Mouse (Mus musculus) splenic B cell, adult 2 months (primary cell): ENCODE results near the gene Dtx2.

Source experiments
- DNase-seq: peaks from one replicate; pipeline ENCODE4 v3.0.0-alpha.2; 2011; ENCODE audit warnings: low read depth, low spot score
- H3K27me3 ChIP-seq: 2 replicates; pipeline ENCODE4 v1.6.1; 2012; ENCODE audit warnings: mild to moderate bottlenecking, low read length, moderate library complexity, mixed read lengths; ENCODE audit not compliant: control insufficient read depth, poor library complexity, insufficient read depth, severe bottlenecking
- H3K36me3 ChIP-seq: 2 replicates; pipeline ENCODE4 v1.6.1; 2012; ENCODE audit warnings: mild to moderate bottlenecking, low read length, moderate library complexity, mixed read lengths; ENCODE audit not compliant: control insufficient read depth, poor library complexity, insufficient read depth, severe bottlenecking

The Dtx2 gene

DNA sequence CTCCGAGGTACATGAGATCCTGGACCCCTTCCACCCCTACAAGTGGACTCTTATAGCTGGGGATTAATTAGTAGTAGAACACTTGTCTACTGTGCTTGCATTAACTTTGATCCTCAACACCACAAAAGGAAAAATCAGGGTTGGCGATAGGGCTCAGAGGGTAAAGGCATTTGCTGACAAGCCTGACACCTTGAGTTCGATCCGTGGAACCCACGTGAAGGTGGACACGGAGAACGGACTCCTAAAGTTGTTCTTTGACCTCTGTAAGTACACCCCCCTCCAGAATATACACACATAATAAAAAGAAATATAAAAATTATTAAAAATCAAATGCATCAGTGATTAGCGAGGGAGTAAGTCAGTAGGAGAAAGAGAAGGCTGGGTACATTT, 270 bp upstream of the Dtx2 start:
- no peak for DNase-seq
- Histone ChIP-seq H3K36me3 (peaks cover 7% of the 10 kb centered on the region), H3K27me3 (no peaks in the 10 kb centered on the region)

GRCm38 (mm10) chr5:135996162-135996561, 1.6 kb downstream of the Dtx2 start:
- no peaks in the 10 kb centered on the region for H3K27me3 ChIP-seq
- no peak for DNase-seq
- H3K36me3 ChIP-seq = peaks cover 7% of the 10 kb centered on the region

DNA sequence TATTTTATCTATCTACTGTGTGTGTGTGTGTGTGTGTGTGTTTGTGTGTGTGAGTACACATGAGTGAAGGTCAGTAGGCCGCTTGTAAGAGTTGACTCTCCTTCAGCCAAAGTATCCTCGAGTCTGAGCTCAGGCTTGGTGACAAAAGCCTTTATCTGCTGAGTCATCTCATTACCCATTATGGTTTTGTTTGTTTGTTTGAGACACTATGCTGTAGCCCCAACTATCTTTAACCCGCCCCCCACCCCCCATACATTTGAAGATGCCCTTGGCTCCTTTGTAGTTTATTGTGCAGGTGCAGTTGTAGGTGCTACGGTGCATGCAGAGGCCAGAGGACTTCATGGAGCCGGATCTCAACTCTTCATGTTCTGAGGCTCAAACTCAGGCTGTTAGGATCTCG, 6.6 kb downstream of the Dtx2 start:
- no peak for DNase-seq
- Histone ChIP-seq H3K27me3 (no peaks in the 10 kb centered on the region), H3K36me3 (peaks cover 7% of the 10 kb centered on the region)

GRCm38 (mm10) chr5:136002325-136002724, 7.7 kb downstream of the Dtx2 start:
- Histone ChIP-seq H3K27me3 (no peaks in the 10 kb centered on the region), H3K36me3 (peaks cover 3% of the 10 kb centered on the region)
- DNase-seq = no peak

GRCm38 (mm10) chr5:136002751-136003151, 8.2 kb downstream of the Dtx2 start:
- Histone ChIP-seq H3K36me3 (peaks cover 3% of the 10 kb centered on the region), H3K27me3 (no peaks in the 10 kb centered on the region)
- DNase-seq = no peak

DNA sequence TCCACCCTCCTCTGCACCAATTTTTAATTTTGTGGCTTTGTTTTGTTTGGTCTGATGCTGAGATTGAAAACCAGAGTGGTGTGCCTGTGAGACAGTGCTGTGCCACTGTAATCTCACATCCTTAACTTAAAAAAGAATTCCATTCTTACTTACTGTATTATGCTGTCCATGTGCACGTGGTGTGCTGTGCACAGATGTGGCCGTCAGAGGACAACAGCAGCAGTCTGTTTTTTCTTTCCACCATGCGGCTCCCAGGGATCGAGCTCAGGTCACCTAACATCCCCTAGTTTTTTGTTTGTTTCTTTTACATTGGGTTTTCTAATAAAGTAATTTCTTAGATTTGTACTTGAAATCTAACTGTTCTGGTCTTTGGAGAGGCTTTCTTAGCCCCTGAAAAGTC, 9.9 kb downstream of the Dtx2 start:
- Histone ChIP-seq H3K36me3 (no peaks in the 10 kb centered on the region), H3K27me3 (no peaks in the 10 kb centered on the region)
- DNase-seq = no peak

DNA sequence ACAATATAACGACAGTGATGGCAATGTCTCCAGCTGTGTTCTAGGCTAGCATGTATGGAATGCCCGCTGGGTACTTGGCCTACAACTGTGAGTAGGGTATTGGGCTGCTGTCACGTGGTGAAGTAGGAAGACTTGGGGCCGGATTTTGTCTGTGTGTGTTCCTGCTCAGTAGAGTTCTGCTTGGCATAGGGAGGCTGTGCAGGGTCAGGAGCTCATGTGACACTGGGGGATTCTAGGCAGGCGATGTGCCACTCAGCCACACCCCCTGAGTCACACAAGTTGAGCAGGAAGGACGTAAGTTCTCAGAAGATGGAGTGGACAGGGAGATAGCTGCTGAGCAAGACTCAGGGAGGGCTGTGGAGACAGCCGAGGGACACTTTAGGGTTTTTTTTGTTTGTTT, 13.1 kb downstream of the Dtx2 start:
- peaks cover 2% of the 10 kb centered on the region for H3K36me3 ChIP-seq
- no peaks in the 10 kb centered on the region for H3K27me3 ChIP-seq
- DNase-seq = no peak

GRCm38 (mm10) chr5:136014877-136015276, 20.3 kb downstream of the Dtx2 start:
- peaks cover 5% of the 10 kb centered on the region for H3K36me3 ChIP-seq
- no peak for DNase-seq
- H3K27me3 ChIP-seq = no peaks in the 10 kb centered on the region

GRCm38 (mm10) chr5:136015586-136015985, 21.0 kb downstream of the Dtx2 start:
- no peaks in the 10 kb centered on the region for H3K27me3 ChIP-seq
- no peak for DNase-seq
- H3K36me3 ChIP-seq = peaks cover 5% of the 10 kb centered on the region

DNA sequence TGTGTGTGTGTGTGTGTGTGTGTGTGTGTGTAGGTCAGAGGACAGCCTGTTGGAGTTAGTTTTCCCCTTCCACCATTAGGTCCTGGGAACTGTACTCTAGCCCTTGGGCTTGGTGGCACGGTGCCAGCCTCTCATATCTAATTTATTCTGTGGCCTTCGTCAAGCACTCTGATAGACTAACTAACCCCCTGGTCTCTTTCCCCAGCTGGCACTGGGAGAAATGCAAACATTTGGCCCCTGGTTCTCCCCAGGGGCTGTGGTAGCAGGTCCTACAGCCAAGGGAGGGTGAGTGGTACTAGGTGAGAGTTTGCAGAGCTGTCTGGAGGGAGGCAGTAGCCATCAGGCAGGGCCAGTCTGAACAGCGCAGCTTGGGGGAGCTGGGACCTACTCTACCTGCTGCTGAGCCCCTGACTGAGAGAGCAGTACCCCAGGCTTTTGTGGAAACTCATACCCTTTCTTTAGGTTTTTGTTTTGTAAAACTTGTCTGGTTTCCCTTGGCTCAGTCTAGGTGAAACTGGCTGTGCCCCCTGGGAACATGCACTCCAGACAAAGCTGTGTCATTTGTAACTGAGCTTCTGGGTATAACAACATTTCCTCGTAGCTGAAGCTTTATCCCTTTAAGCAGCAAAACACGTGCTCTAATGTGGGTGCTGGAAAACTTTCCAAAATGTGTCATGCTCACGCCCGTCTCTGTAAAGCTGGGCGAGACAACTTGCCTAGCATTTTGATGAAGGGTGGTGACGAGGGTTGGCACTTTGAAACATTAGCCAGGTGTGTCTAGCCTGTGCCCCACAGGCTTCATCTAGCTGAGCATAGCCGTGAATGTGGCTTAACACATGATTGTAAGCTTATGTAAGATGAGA, 21.6 kb downstream of the Dtx2 start:
- Histone ChIP-seq H3K27me3 (no peaks in the 10 kb centered on the region), H3K36me3 (peaks cover 5% of the 10 kb centered on the region)
- DNase-seq = no peak

GRCm38 (mm10) chr5:136017262-136017661, 22.7 kb downstream of the Dtx2 start:
- Histone ChIP-seq H3K36me3 (peaks cover 3% of the 10 kb centered on the region; the same call in 1 of the 2 replicates), H3K27me3 (no peaks in the 10 kb centered on the region)
- DNase-seq = no peak

DNA sequence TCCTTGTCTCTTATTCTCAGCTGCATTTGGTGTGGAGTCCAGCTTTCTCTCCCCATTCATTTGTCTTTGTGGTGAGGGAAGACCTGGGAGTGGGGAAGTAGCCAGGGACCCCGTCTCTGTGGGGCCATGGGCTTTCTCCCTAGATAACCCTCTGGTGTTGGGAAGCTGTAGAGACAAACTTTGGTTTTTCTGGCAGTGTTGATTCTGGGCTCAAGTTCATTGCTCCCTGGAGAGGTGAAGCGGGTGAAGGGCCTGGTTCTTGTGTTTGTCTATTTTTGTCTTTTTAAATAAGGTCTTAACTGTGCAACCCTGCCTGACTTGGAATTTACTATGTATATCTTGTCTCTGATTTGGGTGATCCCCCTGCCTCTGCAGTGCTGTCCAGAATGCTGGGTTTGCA, 24.1 kb downstream of the Dtx2 start:
- DNase-seq = no peak
- H3K36me3 ChIP-seq = peaks cover 3% of the 10 kb centered on the region; the same call in 1 of the 2 replicates

GRCm38 (mm10) chr5:136019907-136020306, 25.3 kb downstream of the Dtx2 start:
- Histone ChIP-seq H3K27me3 (no peaks in the 10 kb centered on the region), H3K36me3 (peaks cover 3% of the 10 kb centered on the region; the same call in 1 of the 2 replicates)
- DNase-seq = no peak

More for the DNA sequence above, 24.1 kb downstream of the Dtx2 start:
- no peaks in the 10 kb centered on the region for H3K27me3 ChIP-seq

DNA sequence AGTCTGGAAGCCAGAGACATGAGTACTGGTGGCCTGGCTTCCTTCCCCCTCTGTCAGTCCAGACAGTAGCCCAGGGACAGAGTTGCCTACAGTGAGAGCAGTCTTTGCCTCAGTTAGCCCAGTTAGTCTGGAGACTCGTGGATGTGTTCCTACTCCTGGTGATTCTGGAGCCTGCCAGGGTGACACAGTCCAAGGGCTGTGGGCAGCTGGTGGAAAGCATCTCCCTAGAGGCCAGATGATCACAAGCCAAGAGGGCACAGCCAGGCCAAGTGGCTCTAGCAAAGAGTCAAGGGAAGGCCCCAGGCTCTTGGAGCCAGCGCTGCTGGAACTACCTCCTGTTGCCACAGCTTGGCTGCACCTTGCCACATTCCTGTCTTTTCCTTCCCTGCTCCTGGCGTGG, 31.1 kb downstream of the Dtx2 start:
- Histone ChIP-seq H3K27me3 (no peaks in the 10 kb centered on the region), H3K36me3 (peaks cover 4% of the 10 kb centered on the region)
- DNase-seq = no peak

DNA sequence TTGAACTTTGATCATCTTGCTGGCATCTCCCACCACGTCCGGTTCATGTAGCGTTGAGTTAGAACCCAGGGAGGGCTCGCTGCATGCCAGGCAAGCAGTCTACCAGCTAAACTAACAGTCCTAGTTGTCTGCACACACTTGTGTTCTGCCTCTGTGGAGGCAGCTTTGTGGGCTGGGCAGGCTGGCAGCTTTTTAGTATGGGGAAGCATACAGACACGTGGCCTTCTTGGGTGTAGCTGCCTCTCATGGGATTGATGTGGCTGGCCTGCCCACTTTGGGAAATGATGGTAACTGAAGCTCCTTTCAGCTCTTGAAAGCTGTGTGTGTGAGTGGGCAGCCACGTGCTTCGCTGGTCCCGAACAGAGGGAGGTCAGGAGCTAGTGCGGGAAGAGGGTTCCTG, 32.3 kb downstream of the Dtx2 start:
- no peaks in the 10 kb centered on the region for H3K27me3 ChIP-seq
- no peak for DNase-seq
- H3K36me3 ChIP-seq = peaks cover 5% of the 10 kb centered on the region
